Mouse (Mus musculus): ENCODE measurements at regions not wholly inside any gene's neighbourhood (a gene's known extent, or its start where the extent isn't known, plus 50 kb on each side); places are given as distances from the start of the nearest gene placed in this dataset.

DNA sequence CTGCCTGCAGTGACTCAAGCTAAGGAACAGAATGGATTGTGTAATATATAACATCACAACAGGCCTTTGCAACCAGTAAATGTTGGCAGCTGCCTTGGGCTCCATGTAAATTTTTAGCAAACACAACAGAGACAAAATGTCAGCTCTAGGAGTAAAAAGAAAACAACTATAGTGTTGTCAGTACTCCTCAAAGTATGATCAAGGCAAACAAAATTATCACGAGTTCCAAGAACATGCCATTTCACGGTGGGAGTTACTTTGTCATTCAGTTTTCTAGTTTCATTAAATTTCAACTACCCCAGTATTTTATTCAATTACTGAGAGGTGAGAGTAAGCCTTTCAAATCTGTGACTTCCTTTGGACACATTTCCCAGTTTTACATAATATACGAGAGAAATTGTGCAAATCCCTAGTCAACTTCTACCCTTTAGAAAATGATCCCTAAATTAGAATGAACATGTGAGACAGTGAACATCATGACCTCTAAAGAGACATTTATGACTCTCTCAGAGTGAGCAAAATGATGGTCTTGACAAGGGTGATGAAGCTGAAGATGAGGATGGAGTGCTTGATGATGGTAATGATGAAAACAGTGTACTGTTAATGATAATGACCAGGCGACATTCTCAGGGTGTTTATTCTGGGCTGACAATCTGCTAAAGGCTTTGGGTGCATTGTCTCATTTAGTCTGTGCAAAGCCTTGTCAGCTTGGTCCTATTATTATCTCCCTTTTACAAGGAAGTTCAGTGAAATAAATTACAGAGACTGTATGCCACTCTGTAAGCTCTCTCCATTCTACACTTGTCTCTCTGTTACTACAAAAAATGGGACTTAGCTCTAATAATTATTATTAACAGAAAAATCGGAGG lies 209.7 kb upstream of the Etaa1 start:
- no peak for DNase-seq

DNA sequence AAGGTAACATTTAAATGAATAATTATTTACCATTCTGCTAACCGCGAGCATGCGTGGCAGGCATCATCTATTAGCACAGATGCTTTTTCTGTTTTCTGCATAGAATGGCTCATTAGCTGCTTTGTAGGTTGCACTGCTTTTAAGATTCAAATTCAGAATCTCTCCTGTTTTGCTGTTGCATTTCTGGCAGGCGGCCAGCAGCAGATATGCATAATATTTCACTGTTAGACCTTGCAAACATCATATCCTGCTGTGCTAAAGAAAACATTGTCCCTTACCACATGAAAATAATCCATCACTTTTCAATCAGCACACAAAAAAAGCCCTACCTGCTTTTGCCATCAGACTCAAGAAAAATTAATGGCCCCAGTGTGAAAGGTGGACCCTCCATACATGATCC lies 202.8 kb upstream of the Etaa1 start:
- DNase-seq: peak; percentile 4 to 11

DNA sequence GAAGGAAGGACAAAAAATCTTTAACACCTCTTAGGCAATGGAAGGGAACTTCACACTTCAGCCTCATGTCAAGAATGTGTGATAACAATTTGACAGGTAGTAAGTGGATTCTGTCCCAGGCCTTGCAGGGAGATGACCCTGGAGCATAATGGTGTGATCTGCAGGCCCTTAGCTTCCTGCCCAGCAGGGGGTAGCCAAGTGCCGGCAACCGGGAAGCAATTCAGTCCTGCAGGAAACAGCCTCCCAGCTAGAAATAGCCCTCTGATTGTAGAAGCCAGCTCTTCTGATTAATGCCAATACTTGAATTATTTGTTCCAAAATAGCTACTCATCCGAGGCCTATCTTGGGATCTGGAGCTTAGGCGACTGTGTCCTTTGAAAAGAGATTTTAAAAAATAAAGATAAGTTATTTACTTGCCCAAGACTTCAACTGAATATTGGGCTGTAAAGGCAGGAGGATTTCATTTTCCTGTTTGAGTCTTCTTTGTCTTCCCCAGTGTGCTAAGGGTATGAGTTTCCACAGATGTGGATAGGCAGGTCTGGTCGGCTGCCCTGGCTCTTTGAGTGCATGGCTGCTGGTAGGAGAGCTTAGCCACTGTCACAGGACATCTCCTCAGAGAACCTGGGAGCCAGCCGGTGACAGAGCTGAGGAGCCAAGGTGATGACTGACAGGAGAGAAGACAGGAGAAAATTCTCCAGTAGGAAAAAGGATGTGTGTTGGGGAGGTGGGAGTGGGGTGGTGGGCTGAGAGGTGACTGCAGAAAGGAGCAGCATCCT lies 198.3 kb upstream of the Etaa1 start:
- DNase-seq: peak; percentile 70 to 76

DNA sequence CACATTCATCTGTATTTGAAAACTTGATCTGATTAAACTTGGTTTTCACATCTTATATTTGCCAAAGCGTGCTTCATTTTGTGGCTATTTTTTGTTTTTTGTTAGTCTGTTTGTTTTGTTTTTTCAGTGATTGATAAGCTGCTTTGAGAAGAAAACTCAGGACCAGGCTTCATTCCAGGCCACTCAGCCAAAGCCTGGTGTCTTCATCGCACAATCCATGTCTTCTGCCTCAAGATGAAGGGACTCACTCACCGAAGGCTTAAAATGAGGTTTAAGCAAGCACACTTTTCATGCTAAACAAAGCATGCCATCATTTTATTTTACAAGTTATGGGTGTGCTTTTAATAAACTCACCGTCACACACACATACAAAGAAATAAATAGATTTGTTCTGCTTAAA lies 197.7 kb upstream of the Etaa1 start:
- peak in 1 of 2 experiments; percentile 7 for DNase-seq

DNA sequence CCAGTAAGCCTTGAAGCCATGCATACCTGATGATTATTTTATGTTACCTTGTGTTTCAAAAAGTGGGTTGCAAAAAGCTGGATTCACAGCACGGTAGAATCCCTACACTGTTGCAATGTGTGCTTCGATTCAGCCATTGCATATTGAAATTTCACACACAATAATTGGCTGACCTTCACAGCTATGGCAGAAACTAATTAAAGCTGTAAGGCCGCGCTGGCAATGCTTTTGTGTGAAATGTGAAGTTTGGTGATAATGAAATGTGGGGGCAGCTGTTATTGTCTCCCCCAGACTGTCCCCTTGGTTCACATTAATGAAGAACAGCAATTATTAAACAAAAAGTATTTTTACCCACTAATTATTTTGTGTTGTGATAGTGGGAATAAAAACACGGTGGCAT lies 173.8 kb upstream of the Etaa1 start:
- no peak for DNase-seq

DNA sequence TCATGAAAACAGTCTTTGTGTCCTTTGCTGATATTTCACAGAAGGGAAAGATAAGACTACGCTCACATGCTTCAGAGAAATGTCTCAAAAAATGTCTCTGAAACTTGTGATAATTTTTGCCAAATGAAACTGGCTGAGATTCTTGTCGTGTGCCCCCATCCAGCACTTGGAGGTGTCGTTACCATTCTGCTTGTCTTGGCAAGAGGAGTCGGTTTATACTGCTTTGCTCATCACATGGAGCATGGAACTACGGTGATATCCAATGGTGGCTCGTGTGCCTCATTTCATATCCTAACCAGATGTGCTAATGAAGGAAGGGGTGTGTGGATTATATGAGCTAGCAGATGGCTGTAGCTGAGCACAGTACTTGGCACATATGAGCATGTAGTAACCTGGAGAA lies 169.4 kb upstream of the Etaa1 start:
- DNase-seq: peak in 1 of 2 experiments; percentile 10

DNA sequence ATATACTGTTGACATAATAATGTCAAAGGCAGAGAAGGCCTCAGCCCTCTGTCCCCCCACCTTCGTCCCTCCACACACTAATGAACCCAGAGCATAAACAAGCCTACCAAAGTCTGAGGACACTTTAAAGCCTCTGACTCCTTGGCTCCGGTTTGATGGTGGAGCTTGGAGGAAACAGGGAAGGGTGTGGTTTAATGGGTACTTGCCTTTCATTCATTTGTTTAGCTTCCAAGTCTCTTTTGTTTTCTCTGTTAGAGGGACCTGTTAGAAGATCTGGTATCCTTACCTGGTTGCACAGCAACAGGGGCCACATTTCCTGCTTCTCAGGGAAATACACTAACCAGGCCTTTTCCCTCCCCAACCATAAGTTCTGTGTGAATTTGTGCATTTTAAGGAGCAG lies 168.9 kb upstream of the Etaa1 start:
- no peak for DNase-seq

DNA sequence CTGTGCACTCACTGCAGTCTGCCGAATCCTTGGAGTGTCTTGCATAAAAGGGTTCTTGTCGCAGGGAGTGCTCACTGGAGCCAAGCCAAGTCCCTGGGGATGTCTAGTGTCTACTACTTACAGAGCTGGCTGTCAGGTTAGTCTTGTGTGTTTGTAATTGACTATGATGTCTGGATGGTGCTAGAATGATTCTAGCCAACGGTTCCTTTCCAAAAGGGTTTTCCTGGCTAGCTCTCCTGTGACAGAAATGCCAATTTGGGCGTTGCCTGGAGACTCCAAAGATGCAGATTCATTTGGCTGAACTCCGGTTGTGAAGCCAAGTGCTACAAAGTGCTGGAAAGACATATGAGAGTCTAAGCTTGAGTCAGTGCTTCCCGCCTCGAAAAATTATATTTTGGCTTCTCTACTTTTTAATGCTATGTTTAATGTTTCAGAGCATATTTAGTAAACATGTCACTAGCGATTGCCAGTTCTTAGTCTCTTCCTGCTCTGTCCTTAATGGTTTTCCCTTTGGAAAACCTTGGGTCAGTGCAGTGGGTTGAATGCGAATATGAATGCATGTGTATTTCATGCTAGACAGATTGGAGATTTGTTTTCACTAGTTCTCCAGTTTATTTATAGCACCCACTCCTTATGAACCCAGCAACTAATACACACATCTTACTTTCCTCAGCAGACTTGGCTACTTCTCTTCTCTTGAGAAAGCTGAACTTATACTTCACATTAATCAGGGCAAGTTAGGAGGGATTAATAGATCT lies 162.2 kb upstream of the Etaa1 start:
- peak; percentile 89 to 91 for DNase-seq

DNA sequence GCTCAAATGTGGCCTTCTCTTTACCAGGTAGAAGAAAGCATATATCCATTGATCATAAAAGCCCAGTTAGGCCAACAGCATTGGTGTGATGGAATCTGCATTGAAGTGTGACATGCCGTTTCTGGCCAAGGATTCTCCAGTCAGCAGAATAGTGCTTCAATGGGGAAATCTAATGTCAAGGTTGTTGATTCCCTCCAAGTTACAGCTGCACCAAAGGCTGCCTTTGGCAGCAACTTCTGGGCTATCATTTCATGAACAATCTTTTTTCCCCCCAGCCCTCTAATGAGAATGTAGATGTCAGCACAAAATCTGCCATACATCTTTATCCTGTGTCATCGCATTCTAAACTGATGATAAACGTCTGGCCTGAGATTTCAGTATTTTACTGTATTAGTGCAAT lies 149.2 kb upstream of the Etaa1 start:
- no peak for DNase-seq

DNA sequence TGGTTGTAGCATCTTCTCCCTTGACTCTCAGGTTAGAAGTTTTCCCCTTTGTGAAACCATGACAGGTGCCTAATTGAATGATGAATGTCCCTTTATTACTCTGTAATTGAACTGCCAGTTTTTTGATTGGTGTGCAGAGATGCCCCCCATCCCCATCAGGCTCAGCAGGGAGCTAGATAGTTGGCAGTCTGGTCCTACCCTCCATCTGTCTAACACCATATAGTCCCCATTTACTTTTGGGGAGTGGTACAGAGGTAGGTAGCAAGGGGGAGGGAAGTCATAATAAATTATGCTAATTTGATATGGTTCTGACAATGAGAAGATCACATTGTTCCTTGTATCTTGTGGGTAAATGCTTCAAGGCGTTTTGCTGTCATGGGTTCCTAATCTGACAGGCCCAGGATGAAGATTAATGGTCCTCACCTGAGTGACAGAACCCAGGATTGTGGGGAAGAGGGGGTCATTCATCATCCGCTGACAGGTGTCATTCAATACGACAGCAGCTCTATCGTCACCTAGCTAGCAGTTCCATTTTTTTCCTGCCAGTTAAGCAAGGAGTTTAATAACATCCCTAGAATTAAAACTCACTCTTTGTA lies 122.3 kb upstream of the Etaa1 start:
- DNase-seq: peak in 1 of 2 experiments; percentile 15

DNA sequence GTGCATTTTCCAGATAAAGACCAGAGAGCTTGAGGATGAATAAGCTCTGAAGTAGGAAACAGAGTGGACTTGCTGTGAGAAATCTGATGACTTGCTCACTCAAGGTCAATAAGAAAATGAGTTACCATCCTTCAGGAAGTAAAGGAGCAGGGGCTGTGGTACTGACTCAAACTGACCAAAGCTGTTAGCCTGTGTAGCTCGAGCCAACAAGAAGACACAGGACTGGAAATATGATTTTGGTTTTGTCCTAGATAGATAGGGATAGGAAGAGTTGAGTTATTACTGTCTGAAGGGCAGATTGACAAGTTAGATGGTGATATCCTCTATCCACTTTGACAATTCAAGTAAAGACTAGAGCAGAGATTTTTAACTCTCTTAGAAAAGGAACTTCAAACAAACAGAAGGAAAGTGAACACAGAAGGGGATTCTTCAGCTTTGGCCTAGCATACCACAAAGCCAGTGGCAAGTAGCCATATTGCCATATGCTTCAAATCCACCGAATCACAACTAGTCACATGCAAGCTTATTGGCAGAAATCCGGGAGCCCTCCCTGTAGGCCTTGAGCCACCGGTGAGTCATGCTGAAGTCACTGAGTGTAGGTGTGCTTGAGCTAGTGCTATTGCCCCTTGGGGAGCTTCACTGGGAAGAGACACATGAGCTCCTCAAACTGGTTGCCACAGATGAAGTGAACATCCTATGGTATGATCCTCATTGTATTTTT lies 117.1 kb upstream of the Etaa1 start:
- peak; percentile 74 to 76 for DNase-seq

DNA sequence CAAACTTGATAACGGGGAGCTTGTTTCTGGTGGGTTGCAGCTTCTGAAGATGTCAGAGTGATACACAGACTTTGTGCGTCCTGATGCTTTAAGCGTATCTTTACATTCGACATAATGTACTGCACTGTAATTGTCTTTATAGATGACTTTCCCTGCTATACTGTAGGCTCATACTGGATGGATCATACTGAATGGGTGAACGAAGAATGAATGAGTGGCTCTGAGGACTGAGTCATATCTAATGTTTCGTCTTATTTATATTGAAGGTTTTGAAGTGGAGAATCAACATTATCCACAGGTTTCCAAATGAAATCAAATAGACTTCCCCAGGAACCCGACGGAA lies 116.3 kb upstream of the Etaa1 start:
- no peak for DNase-seq

DNA sequence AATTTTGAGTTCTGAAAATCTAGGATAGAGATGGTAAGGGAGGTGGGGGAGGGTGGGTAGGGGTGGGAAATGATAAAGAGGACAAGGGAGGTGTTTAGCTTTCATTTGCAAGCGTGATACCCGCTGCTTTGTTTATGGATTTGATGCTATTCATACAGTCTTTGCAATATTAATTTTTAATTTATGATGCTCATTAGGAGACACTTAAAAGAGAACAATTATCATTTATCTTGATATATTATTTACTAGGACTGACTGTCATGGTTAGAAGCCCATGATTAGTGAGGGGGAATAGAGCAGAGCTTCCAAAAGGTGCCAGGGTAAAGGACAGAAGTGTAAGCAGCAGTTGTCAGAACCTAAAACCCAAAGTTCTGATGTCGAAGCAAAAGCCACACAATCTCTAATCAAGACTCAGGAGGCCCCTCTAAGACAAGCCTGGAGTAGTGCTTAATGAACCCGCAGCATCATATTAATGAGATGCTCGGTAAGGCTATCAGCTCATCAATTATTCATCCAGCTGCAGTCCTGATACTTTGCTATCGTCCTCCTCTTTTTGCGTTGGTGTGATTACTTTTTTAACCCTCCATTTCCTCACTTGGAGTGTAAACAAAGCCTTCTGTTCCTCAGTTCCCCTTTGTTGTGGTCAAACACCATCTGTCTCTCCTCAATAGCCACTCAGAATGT lies 115.8 kb upstream of the Etaa1 start:
- DNase-seq: no peak

DNA sequence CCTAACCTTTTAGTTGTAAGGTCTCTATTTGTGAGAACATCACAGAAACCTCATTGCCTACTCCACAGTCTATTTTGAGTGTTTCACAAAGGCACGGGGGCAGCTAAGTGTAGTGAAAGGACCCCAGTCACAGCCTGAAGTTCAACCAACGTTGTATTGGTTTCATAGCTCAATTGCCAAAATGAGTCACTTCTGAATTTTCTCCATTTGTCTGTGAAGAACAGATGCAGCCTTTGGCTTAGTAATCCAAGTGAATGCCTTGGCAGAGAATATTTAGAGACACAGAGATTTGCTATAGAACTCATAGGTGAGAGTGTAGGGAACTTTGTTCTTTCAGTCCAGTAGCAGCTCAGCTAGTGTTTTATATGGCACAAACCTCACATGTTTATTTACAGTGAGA lies 114.4 kb upstream of the Etaa1 start:
- DNase-seq: no peak

DNA sequence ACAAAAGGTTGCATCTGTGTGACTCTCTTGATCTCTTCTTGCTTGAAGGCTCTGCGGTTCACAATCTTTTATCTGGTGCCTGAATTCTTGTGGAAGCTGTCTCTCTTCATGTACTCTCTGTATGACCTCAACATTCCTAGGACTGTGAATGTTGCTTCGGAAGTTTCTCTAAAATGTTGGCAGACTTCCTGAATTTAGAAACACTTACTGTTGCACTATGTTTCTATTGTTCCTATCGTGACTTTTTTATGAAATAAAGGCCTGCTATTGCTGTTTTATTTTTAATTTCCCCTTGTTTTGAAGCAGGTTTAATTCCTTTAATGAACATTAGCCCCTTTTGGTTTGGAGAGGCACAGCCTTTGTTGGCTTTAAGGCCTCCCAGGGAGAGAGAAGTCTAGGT lies 114.0 kb upstream of the Etaa1 start:
- DNase-seq: no peak

DNA sequence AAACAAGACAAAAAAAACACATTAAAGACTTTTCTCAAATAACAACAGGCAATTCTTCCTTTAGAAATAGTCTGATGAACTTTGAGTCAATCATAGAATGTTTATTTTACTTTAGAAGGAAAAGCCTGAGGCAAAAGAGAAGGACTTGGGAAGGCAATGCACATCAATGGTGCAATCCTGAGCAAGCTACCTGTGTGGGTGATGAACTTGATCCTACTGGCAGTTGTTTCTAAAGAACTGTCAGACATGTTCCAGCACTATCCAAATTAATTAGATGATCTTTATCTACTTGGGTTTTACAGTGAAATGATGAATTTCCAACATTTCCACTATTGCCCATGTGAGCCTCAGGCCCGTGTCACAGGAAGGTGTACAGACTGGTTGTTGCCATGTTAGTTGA lies 87.9 kb upstream of the Etaa1 start:
- DNase-seq: no peak

DNA sequence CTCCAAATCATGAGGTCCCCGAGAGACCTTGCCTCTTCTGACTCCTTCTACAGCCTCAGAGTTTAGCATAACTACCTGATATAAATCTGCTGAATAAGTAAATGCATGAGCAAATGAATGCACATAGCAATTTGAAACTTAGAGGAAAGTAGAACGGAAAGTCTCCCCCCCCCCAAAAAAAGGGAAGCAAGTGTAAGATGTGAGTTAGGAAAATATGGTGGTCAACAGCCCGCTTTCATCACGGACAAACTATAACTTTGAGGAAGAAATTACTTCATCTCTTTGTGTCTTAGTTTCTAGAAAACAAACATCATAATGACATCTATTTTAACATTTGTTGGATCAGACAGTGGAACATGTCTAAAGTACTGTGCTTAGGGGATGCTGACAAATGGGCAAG lies 77.4 kb upstream of the Etaa1 start:
- no peak for DNase-seq

DNA sequence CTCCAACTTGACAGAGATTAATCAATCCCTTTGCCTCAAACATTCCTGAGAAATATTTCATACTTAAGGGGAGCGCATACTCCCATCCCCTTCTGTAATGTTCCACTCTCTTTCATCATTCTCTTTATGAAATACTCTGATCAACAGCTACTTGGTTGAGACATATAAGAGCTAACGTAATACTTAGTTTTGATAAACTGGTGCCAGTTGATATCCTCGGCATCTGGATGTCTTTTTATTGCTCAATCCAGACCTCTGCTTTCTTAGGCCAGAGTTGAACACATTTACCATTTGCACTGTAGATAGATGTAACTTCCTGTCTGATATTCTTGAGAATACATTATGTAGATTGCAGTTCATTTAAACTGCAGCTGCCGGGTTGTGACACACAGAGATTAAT lies 68.4 kb upstream of the Etaa1 start:
- DNase-seq: no peak

DNA sequence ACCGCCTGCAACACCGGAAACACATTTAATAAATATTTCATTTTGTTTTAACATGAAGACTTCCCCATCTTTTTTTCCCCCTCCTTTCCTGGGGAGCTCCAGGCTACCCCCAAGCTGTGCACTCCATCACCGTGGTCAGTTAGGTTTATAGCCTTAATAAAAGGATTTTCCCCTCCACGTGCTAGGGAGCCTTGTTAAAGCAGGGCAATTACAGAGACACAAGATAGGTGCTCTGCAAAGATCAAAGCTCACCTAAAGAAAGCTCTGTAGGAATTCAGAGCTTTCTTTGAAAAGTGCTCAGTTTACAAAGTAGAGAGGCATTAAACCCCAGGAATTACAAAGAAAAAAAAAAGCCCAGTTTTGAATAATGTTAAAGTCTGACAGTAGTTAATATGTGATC lies 61.6 kb upstream of the Etaa1 start:
- no peak for DNase-seq

DNA sequence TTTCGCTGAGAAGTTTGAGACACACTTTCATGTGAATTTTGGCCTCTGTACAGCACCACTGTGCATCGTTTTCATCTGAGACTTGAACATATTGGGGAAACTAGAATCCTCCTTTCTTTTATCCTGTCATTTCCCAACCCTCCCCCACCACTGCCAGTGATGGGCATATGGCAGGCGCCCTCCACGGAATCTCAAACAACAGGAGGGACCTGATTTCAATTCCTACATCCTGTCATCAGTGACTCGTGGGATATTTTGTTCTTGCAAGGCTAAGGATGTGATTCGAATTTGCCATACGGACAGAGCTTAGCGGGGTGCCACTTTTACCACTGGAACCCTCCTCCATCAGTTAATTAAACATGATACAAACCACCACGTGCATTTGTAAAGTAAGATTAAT lies 60.9 kb upstream of the Etaa1 start:
- DNase-seq: peak; percentile 70 to 75

DNA sequence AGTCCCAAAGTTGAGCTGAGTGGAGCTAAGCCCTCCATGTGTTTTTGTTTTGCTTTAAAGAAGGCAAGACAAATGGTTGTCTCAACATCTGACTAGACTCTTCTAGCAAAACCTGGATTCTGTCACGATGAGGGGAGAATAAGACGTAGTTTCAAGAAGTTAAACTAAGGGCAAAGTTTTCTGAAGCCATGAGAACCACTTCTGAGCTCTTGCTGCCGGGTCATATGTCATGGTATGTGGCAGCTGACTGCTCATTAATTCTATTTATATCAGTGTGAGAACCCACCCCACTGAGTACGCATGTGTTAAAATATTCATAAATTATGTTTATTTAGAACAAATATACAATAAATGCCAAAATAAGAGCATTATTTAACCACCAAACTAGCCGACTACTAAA lies 58.4 kb upstream of the Etaa1 start:
- no peak for DNase-seq

Data from cerebellum, postnatal 14 days (tissue).